Mouse (Mus musculus) frontal cortex, adult 2 months (tissue): Measurements from ENCODE around the gene Il5. TPM values are rescaled to one million over a fixed set of nuclear protein-coding genes. Genes with fewer than 3 reads are reported as not detected.

Experiments
- DNase-seq, 2 experiments: peaks; one replicate each; pipeline ENCODE4 v3.0.0; 2022; ENCODE audit warnings: low spot score in 1 of 2; ENCODE audit errors: extremely low spot score in 1 of 2
- polyA plus RNA-seq: library from polyadenylated mRNA; depleted of rRNA; stranded (reverse); fragments of >200 nt; gene quantifications from 2 replicates; pipeline ENCODE4 v1.2.3, GENCODE M21; 2012; rRNA removed

Il5 gene
- polyA plus RNA-seq: 0.21 and 0.44 TPM in 2 replicates

- DNase-seq: no peak
Measured at GRCm38 (mm10) chr11:53720715-53721114, at the start of gene Il5. Il5 (plus strand) TSS chr11:53720794.

- no peak for DNase-seq
Measured at GRCm38 (mm10) chr11:53671414-53671813, 49.2 kb upstream of the Il5 start.

GRCm38 (mm10) chr11:53680141-53680540 lies 40.5 kb upstream of the Il5 start:
- no peak for DNase-seq

GRCm38 (mm10) chr11:53681686-53682085 lies 38.9 kb upstream of the Il5 start:
- DNase-seq: no peak

GRCm38 (mm10) chr11:53682170-53682569 lies 38.4 kb upstream of the Il5 start:
- no peak for DNase-seq

GRCm38 (mm10) chr11:53682994-53683530 lies 37.5 kb upstream of the Il5 start:
- DNase-seq: no peak

GRCm38 (mm10) chr11:53691979-53692378 lies 28.6 kb upstream of the Il5 start:
- no peak for DNase-seq

GRCm38 (mm10) chr11:53698521-53698920 lies 22.1 kb upstream of the Il5 start:
- no peak for DNase-seq

GRCm38 (mm10) chr11:53699351-53699750 lies 21.2 kb upstream of the Il5 start:
- no peak for DNase-seq

- peak in 1 of 2 experiments; percentile 19 for DNase-seq
Measured at GRCm38 (mm10) chr11:53706236-53706933, 14.2 kb upstream of the Il5 start.

GRCm38 (mm10) chr11:53706934-53707717 lies 13.5 kb upstream of the Il5 start, which contains the start of gene Rad50:
Rad50 (minus strand) TSS chr11:53707319.
- DNase-seq: peak; percentile 83 to 92

GRCm38 (mm10) chr11:53707718-53708009 lies 12.9 kb upstream of the Il5 start:
- no peak for DNase-seq

GRCm38 (mm10) chr11:53719701-53720100 lies 893 bp upstream of the Il5 start:
- DNase-seq: no peak

GRCm38 (mm10) chr11:53731457-53731856 lies 10.9 kb downstream of the Il5 start:
- no peak for DNase-seq

- DNase-seq: no peak
Measured at GRCm38 (mm10) chr11:53732244-53732643, 11.7 kb downstream of the Il5 start.

- DNase-seq: no peak
Measured at GRCm38 (mm10) chr11:53733824-53734223, 13.2 kb downstream of the Il5 start.

GRCm38 (mm10) chr11:53734431-53734830 lies 13.8 kb downstream of the Il5 start:
- DNase-seq: no peak

GRCm38 (mm10) chr11:53734970-53735681 lies 14.5 kb downstream of the Il5 start:
- no peak for DNase-seq

GRCm38 (mm10) chr11:53735682-53736245 lies 15.2 kb downstream of the Il5 start:
- DNase-seq: peak in 1 of 2 experiments; percentile 80

GRCm38 (mm10) chr11:53736771-53737572 lies 16.4 kb downstream of the Il5 start:
- DNase-seq: peak; percentile 55 to 85
